Mouse (Mus musculus): ENCODE results near the gene Enpp1. TPM values are rescaled to one million over a fixed set of nuclear protein-coding genes. Genes with fewer than 3 reads are reported as not detected.

The Enpp1 gene
- polyA plus RNA-seq, 1 experiment from 2014 or later: 0.54 TPM

- ATAC-seq (ENCODE audit: insufficient read depth, low FRiP score, low TSS enrichment) (no peak), DNase-seq (ENCODE audit: low spot score) (no peak)
- H3K9ac ChIP-seq (ENCODE audit: low read length): no peak overlapping the region
- no peak overlapping the region for H3K4me3 ChIP-seq (ENCODE audit: low read depth, low read length)
- H3K27ac ChIP-seq (ENCODE audit: low read depth, low read length): no peak overlapping the region
- H3K4me1 ChIP-seq (ENCODE audit: control insufficient read depth, insufficient read depth, low read length): no peaks in the 10 kb centered on the region
- H3K36me3 ChIP-seq (ENCODE audit: control insufficient read depth, insufficient read depth, low read length): no peaks in the 10 kb centered on the region
- WGBS: 85% methylated on average over 2 of the region's 2 CpGs
- no peaks in the 10 kb centered on the region for H3K27me3 ChIP-seq (ENCODE audit: control insufficient read depth, insufficient read depth, low read length)
- no peak overlapping the region for H3K4me2 ChIP-seq (ENCODE audit: low read depth)
- no peaks in the 10 kb centered on the region for H3K9me3 ChIP-seq (ENCODE audit: control insufficient read depth, low read length)
These were observed 27.2 kb upstream of the Enpp1 start for GRCm38 (mm10) chr10:24739171-24739570.

GRCm38 (mm10) chr10:24738456-24738855 is 26.5 kb upstream of the Enpp1 start:
- H3K9me3 ChIP-seq (ENCODE audit: control insufficient read depth, low read length): no peaks in the 10 kb centered on the region
- H3K27ac ChIP-seq (ENCODE audit: low read depth, low read length): no peak overlapping the region
- ATAC-seq (ENCODE audit: insufficient read depth, low FRiP score, low TSS enrichment) (no peak), DNase-seq (ENCODE audit: low spot score) (no peak)
- no peak overlapping the region for H3K9ac ChIP-seq (ENCODE audit: low read length)
- no peak overlapping the region for H3K4me2 ChIP-seq (ENCODE audit: low read depth)
- H3K4me3 ChIP-seq (ENCODE audit: low read depth, low read length): no peak overlapping the region
- no peaks in the 10 kb centered on the region for H3K4me1 ChIP-seq (ENCODE audit: control insufficient read depth, insufficient read depth, low read length)
- no peaks in the 10 kb centered on the region for H3K36me3 ChIP-seq (ENCODE audit: control insufficient read depth, insufficient read depth, low read length)
- no peaks in the 10 kb centered on the region for H3K27me3 ChIP-seq (ENCODE audit: control insufficient read depth, insufficient read depth, low read length)
- WGBS: 80% methylated on average over 2 of the region's 2 CpGs

- no peak overlapping the region for H3K27ac ChIP-seq (ENCODE audit: low read depth, low read length)
- no peaks in the 10 kb centered on the region for H3K36me3 ChIP-seq (ENCODE audit: control insufficient read depth, insufficient read depth, low read length)
- H3K4me1 ChIP-seq (ENCODE audit: control insufficient read depth, insufficient read depth, low read length): no peaks in the 10 kb centered on the region
- no peak for DNase-seq (ENCODE audit: low spot score)
- H3K9ac ChIP-seq (ENCODE audit: low read length): no peak overlapping the region
- no peaks in the 10 kb centered on the region for H3K27me3 ChIP-seq (ENCODE audit: control insufficient read depth, insufficient read depth, low read length)
- no peaks in the 10 kb centered on the region for H3K9me3 ChIP-seq (ENCODE audit: control insufficient read depth, low read length)
- ATAC-seq (ENCODE audit: insufficient read depth, low FRiP score, low TSS enrichment): no peak
- H3K4me3 ChIP-seq (ENCODE audit: low read depth, low read length): no peak overlapping the region
- H3K4me2 ChIP-seq (ENCODE audit: low read depth): no peak overlapping the region
- WGBS: 85% methylated on average over 5 of the region's 5 CpGs
These were observed 23.2 kb upstream of the Enpp1 start for GRCm38 (mm10) chr10:24735027-24735777.

- 88% methylated on average over 4 of the region's 4 CpGs for WGBS
These were observed 15.5 kb upstream of the Enpp1 start for GRCm38 (mm10) chr10:24727478-24727877.

GRCm38 (mm10) chr10:24725197-24725596 is 13.2 kb upstream of the Enpp1 start:
- Histone ChIP-seq H3K4me2 (ENCODE audit: low read depth) (no peak overlapping the region), H3K4me1 (ENCODE audit: control insufficient read depth, insufficient read depth, low read length) (no peaks in the 10 kb centered on the region), H3K27me3 (ENCODE audit: control insufficient read depth, insufficient read depth, low read length) (no peaks in the 10 kb centered on the region), H3K27ac (ENCODE audit: low read depth, low read length) (no peak overlapping the region), H3K4me3 (ENCODE audit: low read depth, low read length) (no peak overlapping the region), H3K9ac (ENCODE audit: low read length) (no peak overlapping the region), H3K9me3 (ENCODE audit: control insufficient read depth, low read length) (no peaks in the 10 kb centered on the region), H3K36me3 (ENCODE audit: control insufficient read depth, insufficient read depth, low read length) (no peaks in the 10 kb centered on the region)
- no peak for ATAC-seq (ENCODE audit: insufficient read depth, low FRiP score, low TSS enrichment)
- WGBS: 94% methylated on average over 2 of the region's 2 CpGs
- DNase-seq (ENCODE audit: low spot score): no peak

More at GRCm38 (mm10) chr10:24727478-24727877, 15.5 kb upstream of the Enpp1 start:
- no peaks in the 10 kb centered on the region for H3K36me3 ChIP-seq (ENCODE audit: control insufficient read depth, insufficient read depth, low read length)
- H3K4me1 ChIP-seq (ENCODE audit: control insufficient read depth, insufficient read depth, low read length): no peaks in the 10 kb centered on the region
- DNase-seq (ENCODE audit: low spot score) (no peak), ATAC-seq (ENCODE audit: insufficient read depth, low FRiP score, low TSS enrichment) (no peak)
- no peak overlapping the region for H3K27ac ChIP-seq (ENCODE audit: low read depth, low read length)
- H3K27me3 ChIP-seq (ENCODE audit: control insufficient read depth, insufficient read depth, low read length): no peaks in the 10 kb centered on the region
- no peak overlapping the region for H3K4me3 ChIP-seq (ENCODE audit: low read depth, low read length)
- no peak overlapping the region for H3K9ac ChIP-seq (ENCODE audit: low read length)
- H3K4me2 ChIP-seq (ENCODE audit: low read depth): no peak overlapping the region
- no peaks in the 10 kb centered on the region for H3K9me3 ChIP-seq (ENCODE audit: control insufficient read depth, low read length)

- no peaks in the 10 kb centered on the region for H3K4me1 ChIP-seq (ENCODE audit: control insufficient read depth, insufficient read depth, low read length)
- H3K9ac ChIP-seq (ENCODE audit: low read length): no peak overlapping the region
- no peak overlapping the region for H3K4me3 ChIP-seq (ENCODE audit: low read depth, low read length)
- H3K27ac ChIP-seq (ENCODE audit: low read depth, low read length): no peak overlapping the region
- H3K36me3 ChIP-seq (ENCODE audit: control insufficient read depth, insufficient read depth, low read length): no peaks in the 10 kb centered on the region
- no peaks in the 10 kb centered on the region for H3K9me3 ChIP-seq (ENCODE audit: control insufficient read depth, low read length)
- 93% methylated on average over 3 of the region's 3 CpGs for WGBS
- DNase-seq (ENCODE audit: low spot score): no peak
- no peak for ATAC-seq (ENCODE audit: insufficient read depth, low FRiP score, low TSS enrichment)
- no peaks in the 10 kb centered on the region for H3K27me3 ChIP-seq (ENCODE audit: control insufficient read depth, insufficient read depth, low read length)
- H3K4me2 ChIP-seq (ENCODE audit: low read depth): no peak overlapping the region
These were observed 9.9 kb upstream of the Enpp1 start for GRCm38 (mm10) chr10:24721841-24722240.

- Histone ChIP-seq H3K27ac (ENCODE audit: low read depth, low read length) (no peak overlapping the region), H3K27me3 (ENCODE audit: control insufficient read depth, insufficient read depth, low read length) (no peaks in the 10 kb centered on the region), H3K36me3 (ENCODE audit: control insufficient read depth, insufficient read depth, low read length) (no peaks in the 10 kb centered on the region), H3K4me3 (ENCODE audit: low read depth, low read length) (no peak overlapping the region), H3K4me1 (ENCODE audit: control insufficient read depth, insufficient read depth, low read length) (no peaks in the 10 kb centered on the region), H3K4me2 (ENCODE audit: low read depth) (no peak overlapping the region), H3K9ac (ENCODE audit: low read length) (no peak overlapping the region), H3K9me3 (ENCODE audit: control insufficient read depth, low read length) (no peaks in the 10 kb centered on the region)
- no peak for DNase-seq (ENCODE audit: low spot score)
- 83% methylated on average over 4 of the region's 4 CpGs for WGBS
- no peak for ATAC-seq (ENCODE audit: insufficient read depth, low FRiP score, low TSS enrichment)
These were observed 7.4 kb upstream of the Enpp1 start for GRCm38 (mm10) chr10:24719383-24719782.

GRCm38 (mm10) chr10:24718720-24719119 is 6.8 kb upstream of the Enpp1 start:
- Histone ChIP-seq H3K36me3 (ENCODE audit: control insufficient read depth, insufficient read depth, low read length) (no peaks in the 10 kb centered on the region), H3K4me3 (ENCODE audit: low read depth, low read length) (no peak overlapping the region), H3K4me1 (ENCODE audit: control insufficient read depth, insufficient read depth, low read length) (no peaks in the 10 kb centered on the region), H3K9ac (ENCODE audit: low read length) (no peak overlapping the region), H3K27me3 (ENCODE audit: control insufficient read depth, insufficient read depth, low read length) (no peaks in the 10 kb centered on the region), H3K9me3 (ENCODE audit: control insufficient read depth, low read length) (no peaks in the 10 kb centered on the region), H3K4me2 (ENCODE audit: low read depth) (no peak overlapping the region), H3K27ac (ENCODE audit: low read depth, low read length) (no peak overlapping the region)
- ATAC-seq (ENCODE audit: insufficient read depth, low FRiP score, low TSS enrichment): no peak
- WGBS: 53% methylated on average over 11 of the region's 11 CpGs
- DNase-seq (ENCODE audit: low spot score): no peak

- ATAC-seq (ENCODE audit: insufficient read depth, low FRiP score, low TSS enrichment): no peak
- no peak for DNase-seq (ENCODE audit: low spot score)
- H3K4me3 ChIP-seq (ENCODE audit: low read depth, low read length): no peak overlapping the region
- WGBS: 55% methylated on average over 14 of the region's 14 CpGs
- H3K36me3 ChIP-seq (ENCODE audit: control insufficient read depth, insufficient read depth, low read length): no peaks in the 10 kb centered on the region
- no peaks in the 10 kb centered on the region for H3K4me1 ChIP-seq (ENCODE audit: control insufficient read depth, insufficient read depth, low read length)
- H3K27ac ChIP-seq (ENCODE audit: low read depth, low read length): no peak overlapping the region
- H3K4me2 ChIP-seq (ENCODE audit: low read depth): no peak overlapping the region; the same call in 1 of the 2 replicates
- no peaks in the 10 kb centered on the region for H3K27me3 ChIP-seq (ENCODE audit: control insufficient read depth, insufficient read depth, low read length)
- no peaks in the 10 kb centered on the region for H3K9me3 ChIP-seq (ENCODE audit: control insufficient read depth, low read length)
- H3K9ac ChIP-seq (ENCODE audit: low read length): no peak overlapping the region
These were observed 6.1 kb upstream of the Enpp1 start for GRCm38 (mm10) chr10:24718058-24718457.

All from neural tube, embryonic 11.5 days (tissue).